Mouse (Mus musculus) bone marrow, adult 2 months (tissue): ENCODE measurements at regions not wholly inside any gene's neighbourhood (a gene's known extent, or its start where the extent isn't known, plus 50 kb on each side); places are given as distances from the start of the nearest gene placed in this dataset.

ENCODE experiments used
- CTCF ChIP-seq: fragments of 200-500 bp; IDR thresholded peaks from 2 replicates; pipeline ENCODE4 v1.5.1; 2011; ENCODE audit warnings: low read length, control low read depth; ENCODE audit not compliant: control insufficient read depth, insufficient read depth
- POLR2A ChIP-seq: fragments of 200-500 bp; IDR thresholded peaks from 2 replicates; pipeline ENCODE4 v1.6.1; 2011; ENCODE audit warnings: low read depth, mild to moderate bottlenecking, control low read depth, low read length, borderline replicate concordance; ENCODE audit not compliant: control insufficient read depth

DNA sequence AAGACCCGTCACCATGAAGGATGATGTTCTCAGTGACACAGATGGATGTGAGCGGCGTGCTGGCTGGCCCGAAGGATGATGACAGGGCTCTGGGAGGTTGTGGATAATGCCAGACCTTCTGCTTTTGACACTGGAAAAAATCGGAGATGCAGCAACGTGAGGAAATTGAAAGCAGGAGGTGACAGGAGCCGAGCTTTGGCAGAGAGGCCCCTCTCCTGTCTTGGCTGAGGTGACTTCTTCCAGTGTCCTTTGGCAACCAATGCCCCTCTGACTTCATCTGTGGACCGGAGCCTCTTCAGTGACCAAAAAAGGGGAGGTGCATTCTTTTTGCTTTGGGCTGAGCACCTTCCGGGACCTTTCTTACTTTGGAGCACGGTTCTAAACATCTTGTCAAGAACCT is 264.3 kb downstream of the Med13l start:
- TF ChIP-seq CTCF (no peak), POLR2A (no peak)
